ENCODE assay signal across 20 mouse cellular contexts in the genomic region with DNA sequence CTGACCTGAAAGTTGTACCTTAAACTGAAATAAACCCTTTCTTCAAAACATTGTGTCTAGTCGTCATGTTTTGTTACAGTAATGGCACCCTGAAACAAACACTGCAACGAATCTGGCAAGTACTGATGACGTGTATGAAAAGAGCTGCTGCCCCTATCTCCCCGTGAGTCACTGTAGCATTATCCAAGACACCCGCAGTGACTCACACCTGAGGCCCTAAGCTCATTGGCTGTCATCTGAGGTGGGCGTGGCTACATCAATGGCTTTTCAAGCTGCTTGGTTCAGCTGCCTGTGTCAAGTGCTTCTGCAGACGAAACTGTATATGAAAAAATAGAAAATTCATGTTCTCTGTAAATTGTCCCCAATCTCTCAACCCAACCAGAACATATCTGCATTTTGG.
DNase-seq lines count a peak whose midpoint lies in the region; ATAC-seq and TF ChIP-seq lines count a peak whose summit lies in the region.
"Had no signal": no experiment of that assay in that cellular context is flagged by ENCODE, and none has a peak within 500 bp of the region (broad histone marks: within the 10 kb centered on the region; RNA-seq: fewer than 3 reads in every experiment).

No protein-coding gene starts in this region.

- no peak overlapping the region for H3K4me3 ChIP-seq in hindbrain, postnatal 0 days (ENCODE audit: low read length)
- no peak overlapping the region for H3K4me3 ChIP-seq in hindbrain, embryonic 10.5 days
- no peak overlapping the region for H3K4me3 ChIP-seq in gastrocnemius, adult 2 months
- H3K4me3 ChIP-seq: forebrain, embryonic 15.5 days; hindbrain, embryonic 13.5 days; liver, embryonic 12.5 days; lung, embryonic 15.5 days; myocyte; stomach, embryonic 15.5 days had no signal

- H3K9ac ChIP-seq in hindbrain, postnatal 0 days (replicated peaks; ENCODE audit: low read length), result no peak overlapping the region
- H3K9ac ChIP-seq: forebrain, embryonic 15.5 days; hindbrain, embryonic 13.5 days; liver, embryonic 12.5 days; lung, embryonic 15.5 days; stomach, embryonic 15.5 days had no signal

- H3K4me2 ChIP-seq in hindbrain, postnatal 0 days (ENCODE audit: low read depth, low read length), result no peak overlapping the region
- H3K4me2 ChIP-seq: forebrain, embryonic 15.5 days; hindbrain, embryonic 13.5 days; liver, embryonic 12.5 days; lung, embryonic 15.5 days; stomach, embryonic 15.5 days had no signal

- 67% methylated on average over 7 of the region's 7 CpGs for WGBS in hindbrain, postnatal 0 days
- 60% methylated on average over 7 of the region's 7 CpGs for WGBS in hindbrain, embryonic 10.5 days

- no peak for TF ChIP-seq CTCF in hindbrain, postnatal 0 days (IDR thresholded peaks at IDR 0.05; ENCODE audit: low read depth)
- TF ChIP-seq CTCF in gastrocnemius, adult 2 months (IDR thresholded peaks at IDR 0.05), result no peak

- no peaks in the 10 kb centered on the region for H3K9me3 ChIP-seq in hindbrain, postnatal 0 days (ENCODE audit: low read length)
- no peaks in the 10 kb centered on the region for H3K9me3 ChIP-seq in hindbrain, embryonic 10.5 days
- H3K9me3 ChIP-seq: forebrain, embryonic 15.5 days; hindbrain, embryonic 13.5 days; liver, embryonic 12.5 days; lung, embryonic 15.5 days; stomach, embryonic 15.5 days had no signal

- intact Hi-C loops in gastrocnemius, adult 2 months (cut with DNase I), result no loop called here

- H3K27me3 ChIP-seq in hindbrain, postnatal 0 days (ENCODE audit: insufficient read depth, low read length), result no peaks in the 10 kb centered on the region
- no peaks in the 10 kb centered on the region for H3K27me3 ChIP-seq in hindbrain, embryonic 10.5 days (ENCODE audit: insufficient read depth, poor library complexity, severe bottlenecking)
- H3K27me3 ChIP-seq: liver, embryonic 12.5 days; lung, embryonic 15.5 days; stomach, embryonic 15.5 days had no signal

- no peak for DNase-seq in hindbrain, postnatal 0 days (ENCODE audit: low spot score)
- no peak for DNase-seq in hindbrain, embryonic 10.5 days (ENCODE audit: low spot score)
- peak; percentile 26 for DNase-seq in 3134 (ENCODE audit: extremely low read depth, insufficient read length, low spot score)
- peak; percentile 21 for DNase-seq in ES-CJ7 (ENCODE audit: low read depth, low spot score)
- peak; percentile 2 for DNase-seq in induced T-regulatory cell, adult 2 months (ENCODE audit: low read depth)
- no peak for DNase-seq in adrenal gland, postnatal 25 days
- no peak for DNase-seq in gastrocnemius, adult 2 months
- DNase-seq: cerebellum, adult 9-11 months; gastrocnemius, postnatal 14 days; kidney, adult 11 months; kidney, postnatal 14 days; layer of hippocampus, adult 9-11 months; midbrain, embryonic 14.5 days; spleen, adult 18-20 months had no signal

- H3K36me3 ChIP-seq in hindbrain, postnatal 0 days (ENCODE audit: insufficient read depth, low read length), result no peaks in the 10 kb centered on the region
- H3K36me3 ChIP-seq in hindbrain, embryonic 10.5 days, result no peaks in the 10 kb centered on the region
- H3K36me3 ChIP-seq: forebrain, embryonic 15.5 days; hindbrain, embryonic 13.5 days; liver, embryonic 12.5 days; lung, embryonic 15.5 days; stomach, embryonic 15.5 days had no signal

- H3K27ac ChIP-seq in hindbrain, postnatal 0 days, result no peak overlapping the region
- no peak overlapping the region for H3K27ac ChIP-seq in hindbrain, embryonic 10.5 days
- H3K27ac ChIP-seq in gastrocnemius, adult 2 months, result no peak overlapping the region
- H3K27ac ChIP-seq: forebrain, embryonic 15.5 days; hindbrain, embryonic 13.5 days; liver, embryonic 12.5 days; lung, embryonic 15.5 days; stomach, embryonic 15.5 days had no signal

- H3K4me1 ChIP-seq in hindbrain, postnatal 0 days (ENCODE audit: insufficient read depth, low read length), result no peaks in the 10 kb centered on the region
- H3K4me1 ChIP-seq in hindbrain, embryonic 10.5 days (replicated peaks), result peaks cover 4% of the 10 kb centered on the region
- H3K4me1 ChIP-seq: forebrain, embryonic 15.5 days; liver, embryonic 12.5 days; stomach, embryonic 15.5 days had no signal

- ATAC-seq in hindbrain, postnatal 0 days, result peak; percentile 69; the same call in 1 of the 2 replicates
- ATAC-seq: forebrain, embryonic 15.5 days; liver, embryonic 12.5 days had no signal

Comparison
In these comparisons a context has a peak if more than half of its experiments do, and no peak if none do; other contexts are left out.
1. DNase-seq: peak in 3134 (single experiment), ES-CJ7 (single experiment) and induced T-regulatory cell, adult 2 months (single experiment); none in hindbrain, postnatal 0 days (single experiment), hindbrain, embryonic 10.5 days (single experiment), adrenal gland, postnatal 25 days (single experiment) and gastrocnemius, adult 2 months (single experiment).